Mouse (Mus musculus) bone marrow macrophage, adult 2 months (primary cell): ENCODE measurements around the gene Nqo1. TPM values are rescaled to one million over a fixed set of nuclear protein-coding genes. Genes with fewer than 3 reads are reported as not detected.

Experiments used
- H3K27ac ChIP-seq: 2 replicates; pipeline ENCODE4 v1.5.1; 2012; ENCODE audit warnings: low read depth, low read length; ENCODE audit not compliant: insufficient read depth
- H3K4me1 ChIP-seq: 2 replicates; pipeline ENCODE4 v1.6.1; 2012; ENCODE audit warnings: low read length; ENCODE audit not compliant: control insufficient read depth, insufficient read depth
- H3K4me3 ChIP-seq: 2 replicates; pipeline ENCODE4 v1.5.1; 2012; ENCODE audit warnings: mild to moderate bottlenecking, low read length, moderate library complexity; ENCODE audit not compliant: insufficient read depth
- CTCF ChIP-seq: IDR thresholded peaks from 2 replicates; pipeline ENCODE4 v1.5.1; 2012; ENCODE audit warnings: low read depth, mild to moderate bottlenecking, low read length, moderate library complexity
- POLR2A ChIP-seq: IDR thresholded peaks from 2 replicates; pipeline ENCODE4 v1.6.1; 2012; ENCODE audit warnings: mild to moderate bottlenecking, low read depth, low read length, borderline replicate concordance
- polyA plus RNA-seq: library from polyadenylated mRNA; stranded (reverse); fragments of >200 nt; gene quantifications from 2 replicates; pipeline ENCODE4 v1.2.4, GENCODE M21; 2012; ENCODE audit not compliant: missing spikeins, insufficient read depth, insufficient read length

Gene Nqo1
- polyA plus RNA-seq, 1 experiment: 18.3 TPM

GRCm38 (mm10) chr8:107436841-107437421 is 33.9 kb upstream of the Nqo1 start:
- Histone ChIP-seq H3K4me1 (peaks cover 19% of the 10 kb centered on the region), H3K27ac (peak overlapping the region; percentile 56), H3K4me3 (peak overlapping the region; percentile 94)
- TF ChIP-seq CTCF: no peak
- TF ChIP-seq POLR2A: no peak

- peak within 1 kb of the TSS; percentile 94 for H3K4me3 ChIP-seq
- H3K27ac ChIP-seq: peak within 1 kb of the TSS; percentile 56
- H3K4me1 ChIP-seq: peaks cover 19% of the 10 kb centered on the region
- TF ChIP-seq POLR2A (peak; percentile 65; the same call in 1 of the 2 replicates), CTCF (no peak)
Observed at GRCm38 (mm10) chr8:107435962-107436831, 33.2 kb upstream of the Nqo1 start, which contains the start of gene Wwp2. Gene Wwp2, plus strand, starts transcription at chr8:107436365.

DNA sequence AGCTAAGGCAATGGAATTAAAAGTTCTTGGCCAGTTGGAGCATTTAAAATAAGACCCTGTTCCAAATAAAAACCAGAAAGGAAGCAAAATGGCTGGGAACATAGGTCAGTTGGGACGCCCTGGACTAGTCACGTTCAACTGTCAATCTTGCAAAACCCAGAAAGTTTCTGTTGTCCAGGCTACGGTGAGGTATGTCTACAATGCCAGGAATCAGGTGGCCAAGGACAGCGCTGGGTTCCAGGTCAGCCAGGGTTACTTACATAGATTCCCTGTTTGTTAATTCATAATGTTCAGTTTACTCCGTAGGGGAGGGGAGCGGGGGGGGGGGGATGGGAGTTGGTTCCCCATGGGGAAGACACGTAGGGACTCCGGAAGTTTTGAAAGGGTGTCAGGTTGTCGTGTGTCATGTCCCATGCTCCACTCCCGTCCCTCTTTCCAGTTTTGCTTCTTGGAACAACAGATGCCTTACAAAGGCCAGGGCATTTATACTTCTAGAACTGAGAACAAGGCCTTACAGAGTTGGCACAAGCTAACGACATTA is 32.5 kb upstream of the Nqo1 start:
- Histone ChIP-seq H3K4me3 (peak overlapping the region; percentile 73), H3K27ac (no peak overlapping the region), H3K4me1 (peaks cover 19% of the 10 kb centered on the region)
- TF ChIP-seq CTCF (no peak), POLR2A (no peak)

DNA sequence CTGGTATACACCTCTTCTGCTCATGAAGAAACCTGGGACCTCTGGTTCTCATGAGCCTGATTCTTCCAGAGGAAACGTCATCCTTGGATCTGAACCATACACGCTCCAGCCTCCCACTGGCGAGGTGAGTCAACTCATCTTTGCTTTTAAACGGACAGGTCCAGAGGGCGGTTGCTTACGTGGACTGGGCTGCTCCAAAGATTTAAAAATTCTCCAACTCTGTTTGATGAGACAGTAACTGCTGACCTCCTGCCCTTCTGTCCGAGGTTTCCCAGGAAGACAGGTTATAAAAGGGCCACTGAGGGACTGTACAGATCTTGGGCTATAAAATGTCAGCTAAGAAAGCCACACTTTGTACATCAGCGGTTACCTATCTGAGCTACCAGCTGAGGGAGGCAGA is 27.8 kb upstream of the Nqo1 start:
- H3K27ac ChIP-seq: no peak overlapping the region
- no peak for TF ChIP-seq CTCF
- H3K4me3 ChIP-seq: no peak overlapping the region
- peaks cover 2% of the 10 kb centered on the region; the same call in 1 of the 2 replicates for H3K4me1 ChIP-seq

- no peak for TF ChIP-seq CTCF
- no peak for TF ChIP-seq POLR2A
- Histone ChIP-seq H3K27ac (no peak overlapping the region), H3K4me3 (no peak overlapping the region), H3K4me1 (peaks cover 6% of the 10 kb centered on the region)
Observed at GRCm38 (mm10) chr8:107425230-107425597, 22.2 kb upstream of the Nqo1 start.

GRCm38 (mm10) chr8:107424597-107425229 is 21.7 kb upstream of the Nqo1 start, which contains the start of gene Nob1:
Gene Nob1, minus strand, starts transcription at chr8:107425051.
- TF ChIP-seq CTCF (peak; percentile 97), POLR2A (0 out of 2 replicates have a peak, but pooled peaks have one; percentile 29)
- peaks cover 6% of the 10 kb centered on the region for H3K4me1 ChIP-seq
- H3K4me3 ChIP-seq: peak within 1 kb of the TSS; percentile 88
- peak within 1 kb of the TSS; percentile 22; the same call in 1 of the 2 replicates for H3K27ac ChIP-seq

DNA sequence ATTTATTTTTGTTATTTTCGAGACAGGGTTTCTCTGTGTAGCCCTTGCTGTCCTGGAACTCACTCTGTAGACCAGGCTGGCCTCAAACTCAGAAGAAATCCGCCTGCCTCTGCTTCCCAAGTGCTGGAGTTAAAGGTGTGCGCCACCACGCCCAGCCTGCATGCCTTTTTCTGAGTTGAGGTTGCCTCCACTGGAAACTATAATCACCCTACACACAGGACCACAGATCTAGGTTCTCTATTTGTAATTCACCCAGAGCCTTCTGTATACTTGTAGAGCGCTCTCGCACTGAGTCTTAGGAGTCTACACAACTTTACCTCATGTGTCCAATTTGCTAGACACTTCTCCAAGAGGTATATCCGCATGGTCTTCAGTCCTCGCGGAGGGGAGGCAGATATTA is 21.2 kb upstream of the Nqo1 start:
- peaks cover 6% of the 10 kb centered on the region for H3K4me1 ChIP-seq
- H3K27ac ChIP-seq: no peak overlapping the region
- peak overlapping the region; percentile 88 for H3K4me3 ChIP-seq
- no peak for TF ChIP-seq POLR2A
- TF ChIP-seq CTCF: no peak

DNA sequence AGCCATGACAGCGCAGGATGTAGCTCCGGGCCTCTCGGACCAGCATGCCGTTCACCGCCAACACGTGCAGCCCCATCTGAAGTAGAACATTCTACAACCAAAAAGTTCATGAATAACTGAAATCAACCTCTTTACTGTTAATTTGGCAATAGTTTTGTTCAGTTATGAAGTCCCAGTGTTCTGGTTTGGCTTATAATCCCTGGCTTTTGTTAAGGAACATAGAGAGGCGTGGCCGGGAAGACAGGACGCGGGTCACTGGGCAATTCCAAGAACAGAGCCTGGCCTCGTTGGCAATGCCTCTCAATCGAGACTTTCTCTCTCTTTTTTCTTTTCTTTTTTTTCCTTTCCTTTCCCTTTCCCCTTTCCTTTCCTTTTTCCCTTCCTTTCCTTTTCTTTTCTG is 14.0 kb upstream of the Nqo1 start:
- H3K27ac ChIP-seq: no peak overlapping the region
- no peak overlapping the region for H3K4me3 ChIP-seq
- no peak for TF ChIP-seq CTCF
- no peak for TF ChIP-seq POLR2A
- no peaks in the 10 kb centered on the region for H3K4me1 ChIP-seq

DNA sequence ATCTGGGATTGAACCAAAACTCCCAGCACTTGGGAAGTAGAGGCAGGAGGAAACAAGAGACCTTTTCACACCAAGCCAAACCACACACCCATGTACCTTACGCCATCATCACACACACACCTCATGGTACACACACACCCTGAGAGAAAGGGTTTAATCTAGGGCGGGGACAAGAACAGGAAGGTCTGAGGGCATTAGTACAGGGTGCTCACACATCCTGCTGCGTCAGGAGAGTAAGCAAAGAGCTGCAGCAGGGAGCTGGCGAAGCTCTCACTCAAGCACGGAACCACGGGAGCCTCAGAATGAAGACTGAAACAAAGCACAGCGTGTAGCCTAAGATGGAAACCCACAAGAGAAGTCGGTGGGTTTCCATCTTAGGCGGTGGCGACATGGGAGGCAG is 10.9 kb upstream of the Nqo1 start:
- Histone ChIP-seq H3K27ac (no peak overlapping the region), H3K4me1 (no peaks in the 10 kb centered on the region)

GRCm38 (mm10) chr8:107412552-107412951 is 9.5 kb upstream of the Nqo1 start:
- no peak for TF ChIP-seq CTCF
- TF ChIP-seq POLR2A: no peak
- H3K27ac ChIP-seq: no peak overlapping the region
- H3K4me1 ChIP-seq: no peaks in the 10 kb centered on the region
- no peak overlapping the region for H3K4me3 ChIP-seq

More for the DNA sequence above, 10.9 kb upstream of the Nqo1 start:
- no peak overlapping the region for H3K4me3 ChIP-seq
- no peak for TF ChIP-seq CTCF
- no peak for TF ChIP-seq POLR2A

GRCm38 (mm10) chr8:107411391-107411790 is 8.4 kb upstream of the Nqo1 start:
- peak; percentile 2; the same call in 1 of the 2 replicates for TF ChIP-seq CTCF
- TF ChIP-seq POLR2A: no peak
- no peaks in the 10 kb centered on the region for H3K4me1 ChIP-seq
- H3K4me3 ChIP-seq: no peak overlapping the region
- no peak overlapping the region for H3K27ac ChIP-seq
